Mouse (Mus musculus) myocyte (in vitro differentiated cells): ENCODE data around the gene Nemf. TPM values are rescaled to one million over a fixed set of nuclear protein-coding genes. Genes with fewer than 3 reads are reported as not detected.

Source experiments
- H3K27me3 ChIP-seq: one replicate; pipeline ENCODE4 v1.6.1; 2011; ENCODE audit not compliant: control insufficient read depth, insufficient read depth, insufficient read length
- H3K36me3 ChIP-seq: one replicate; pipeline ENCODE4 v1.6.1; 2011; ENCODE audit not compliant: control insufficient read depth, insufficient read depth
- H3K4me2 ChIP-seq: one replicate; pipeline ENCODE4 v1.6.1; 2011; ENCODE audit warnings: low read depth, control low read depth
- H3K4me3 ChIP-seq: one replicate; pipeline ENCODE4 v1.5.1; 2011; ENCODE audit warnings: mild to moderate bottlenecking, control low read depth, moderate library complexity
- H3K79me2 ChIP-seq: one replicate; pipeline ENCODE4 v1.6.1; 2011; ENCODE audit not compliant: control insufficient read depth, insufficient read depth
- H3ac ChIP-seq: one replicate; pipeline ENCODE4 v1.6.1; 2011; ENCODE audit not compliant: control insufficient read depth, insufficient read length
- CEBPB ChIP-seq: IDR thresholded peaks from 2 replicates; pipeline ENCODE4 v1.6.1; 2011; ENCODE audit warnings: mild to moderate bottlenecking, moderate library complexity; ENCODE audit not compliant: poor library complexity, insufficient read depth, severe bottlenecking
- E2F4 ChIP-seq: IDR thresholded peaks from one replicate; pipeline ENCODE4 v1.6.1; 2011; ENCODE audit warnings: mild to moderate bottlenecking, control low read depth, moderate library complexity; ENCODE audit not compliant: insufficient read depth
- MAX ChIP-seq: IDR thresholded peaks from one replicate; pipeline ENCODE4 v1.6.1; 2011; ENCODE audit warnings: low read depth, mild to moderate bottlenecking, control low read depth
- MYOD1 ChIP-seq, 3 experiments: IDR thresholded peaks; one replicate each; pipeline ENCODE4 v1.6.1; 2011; ENCODE audit warnings: control low read depth in 2 of 3, low read depth in 2 of 3, mild to moderate bottlenecking in 2 of 3, moderate library complexity in 1 of 3; ENCODE audit not compliant: insufficient read length in 2 of 3, control insufficient read depth in 1 of 3
- MYOG ChIP-seq, 3 experiments: IDR thresholded peaks; one replicate each; pipeline ENCODE4 v1.6.1; 2011; ENCODE audit warnings: control low read depth in 2 of 3, low read depth in 2 of 3, mild to moderate bottlenecking in 2 of 3; ENCODE audit not compliant: insufficient read length in 2 of 3, control insufficient read depth in 1 of 3, insufficient read depth in 1 of 3
- POLR2A ChIP-seq: IDR thresholded peaks from one replicate; pipeline ENCODE4 v1.6.1; 2011; ENCODE audit warnings: low read depth, mild to moderate bottlenecking, control low read depth, moderate library complexity; ENCODE audit not compliant: insufficient read length
- POLR2AphosphoS2 ChIP-seq: IDR thresholded peaks from one replicate; pipeline ENCODE4 v1.6.1; 2011; ENCODE audit warnings: low read depth, control low read depth; ENCODE audit not compliant: insufficient read length
- REST ChIP-seq: IDR thresholded peaks from one replicate; pipeline ENCODE4 v1.6.1; 2011; ENCODE audit warnings: mild to moderate bottlenecking, control low read depth, moderate library complexity; ENCODE audit not compliant: insufficient read depth, insufficient read length
- SRF ChIP-seq: IDR thresholded peaks from one replicate; pipeline ENCODE4 v1.6.1; 2011; ENCODE audit warnings: low read depth; ENCODE audit not compliant: control insufficient read depth, insufficient read length
- TCF12 ChIP-seq: IDR thresholded peaks from one replicate; pipeline ENCODE4 v1.6.1; 2011; ENCODE audit warnings: mild to moderate bottlenecking, control low read depth; ENCODE audit not compliant: poor library complexity, insufficient read depth, severe bottlenecking
- TCF3 ChIP-seq: IDR thresholded peaks from one replicate; pipeline ENCODE4 v1.6.1; 2011; ENCODE audit warnings: low read depth, control low read depth; ENCODE audit not compliant: insufficient read length
- USF1 ChIP-seq: IDR thresholded peaks from one replicate; pipeline ENCODE4 v1.6.1; 2011; ENCODE audit warnings: low read depth, mild to moderate bottlenecking, control low read depth, moderate library complexity
- polyA plus RNA-seq: library from polyadenylated mRNA; unstranded; fragments of >200 nt; fragmentation: generic; extraction: Trizol; gene quantifications from one replicate; pipeline ENCODE4 v1.2.1, GENCODE M21; 2012; ENCODE audit warnings: missing spikeins

The Nemf gene
- polyA plus RNA-seq, 1 experiment: 6.8 TPM

- Histone ChIP-seq H3K36me3 (no peaks in the 10 kb centered on the region), H3K27me3 (no peaks in the 10 kb centered on the region), H3K4me3 (no peak overlapping the region), H3ac (no peak overlapping the region), H3K79me2 (no peaks in the 10 kb centered on the region), H3K4me2 (no peak overlapping the region)
- TF ChIP-seq MYOD1 (IDR thresholded peaks at IDR 0.05; ENCODE audit: control insufficient read depth in 1 of 3, insufficient read length in 2 of 3, low read depth in 2 of 3) (no peak), TCF12 (no peak), SRF (no peak), MYOG (IDR thresholded peaks at IDR 0.05; ENCODE audit: control insufficient read depth in 1 of 3, insufficient read depth in 1 of 3, insufficient read length in 2 of 3, low read depth in 2 of 3) (no peak), REST (no peak), CEBPB (no peak), USF1 (no peak), MAX (no peak), POLR2AphosphoS2 (no peak), E2F4 (no peak), POLR2A (no peak), TCF3 (no peak)
Measured at GRCm38 (mm10) chr12:69280915-69281314, 76.0 kb downstream of the Nemf start.

- Histone ChIP-seq H3K27me3 (no peaks in the 10 kb centered on the region), H3K36me3 (no peaks in the 10 kb centered on the region), H3K79me2 (no peaks in the 10 kb centered on the region), H3K4me3 (no peak overlapping the region), H3ac (no peak overlapping the region), H3K4me2 (no peak overlapping the region)
- TF ChIP-seq MAX: no peak
- no peak for TF ChIP-seq USF1
- no peak for TF ChIP-seq REST
- TF ChIP-seq MYOD1 (IDR thresholded peaks at IDR 0.05; ENCODE audit: control insufficient read depth in 1 of 3, insufficient read length in 2 of 3, low read depth in 2 of 3): no peak
- TF ChIP-seq POLR2A: no peak
- TF ChIP-seq CEBPB: no peak
- TF ChIP-seq MYOG (IDR thresholded peaks at IDR 0.05; ENCODE audit: control insufficient read depth in 1 of 3, insufficient read depth in 1 of 3, insufficient read length in 2 of 3, low read depth in 2 of 3): no peak
- TF ChIP-seq POLR2AphosphoS2: no peak
- no peak for TF ChIP-seq TCF3
- no peak for TF ChIP-seq E2F4
- TF ChIP-seq SRF: no peak
- no peak for TF ChIP-seq TCF12
Measured at GRCm38 (mm10) chr12:69279931-69280469, 77.0 kb downstream of the Nemf start.

GRCm38 (mm10) chr12:69268956-69269355, 88.0 kb downstream of the Nemf start:
- no peak overlapping the region for H3K4me2 ChIP-seq
- no peaks in the 10 kb centered on the region for H3K79me2 ChIP-seq
- no peak overlapping the region for H3K4me3 ChIP-seq
- no peaks in the 10 kb centered on the region for H3K27me3 ChIP-seq
- H3K36me3 ChIP-seq: no peaks in the 10 kb centered on the region
- TF ChIP-seq TCF12 (no peak), USF1 (no peak), REST (no peak), MYOG (IDR thresholded peaks at IDR 0.05; ENCODE audit: control insufficient read depth in 1 of 3, insufficient read depth in 1 of 3, insufficient read length in 2 of 3, low read depth in 2 of 3) (no peak), CEBPB (no peak), MAX (no peak), POLR2AphosphoS2 (no peak)
- H3ac ChIP-seq: no peak overlapping the region

DNA sequence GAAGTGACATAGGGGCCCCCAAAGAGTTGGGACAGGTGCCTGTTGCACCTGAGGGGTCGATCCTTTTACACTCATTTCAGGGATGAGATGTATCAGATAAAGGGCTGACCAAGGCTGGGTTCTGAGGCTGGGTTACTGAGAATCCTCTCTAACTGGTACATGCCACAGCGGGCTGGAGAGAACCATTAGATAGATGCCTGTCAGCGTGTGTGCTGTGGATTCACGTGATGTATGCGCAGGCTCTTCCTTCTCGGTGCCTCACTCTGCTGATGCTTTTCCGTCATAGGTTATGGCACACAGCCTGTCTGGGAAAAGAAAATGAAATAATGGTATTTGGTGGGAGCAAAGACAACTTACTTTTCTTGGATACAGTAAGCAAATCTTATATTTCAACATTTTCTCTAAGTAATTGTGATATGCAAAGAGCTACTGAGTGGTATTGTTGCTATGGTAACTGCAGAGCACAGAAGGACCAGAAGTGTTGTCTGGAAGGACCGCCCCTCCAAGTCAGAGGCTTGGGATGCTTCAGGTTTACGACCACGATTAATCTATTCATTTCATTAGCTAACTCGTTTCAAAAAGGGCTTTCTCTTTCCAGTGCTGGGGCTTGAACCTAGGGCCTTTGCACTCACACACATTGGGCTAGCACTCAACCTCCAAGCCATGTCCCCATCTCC, 88.9 kb downstream of the Nemf start:
- H3ac ChIP-seq: no peak overlapping the region
- no peak overlapping the region for H3K4me3 ChIP-seq
- H3K79me2 ChIP-seq: no peaks in the 10 kb centered on the region
- no peaks in the 10 kb centered on the region for H3K27me3 ChIP-seq
- TF ChIP-seq REST (no peak), TCF12 (no peak), MAX (no peak), E2F4 (no peak), POLR2A (no peak), USF1 (no peak), SRF (no peak), CEBPB (no peak), TCF3 (no peak), MYOD1 (IDR thresholded peaks at IDR 0.05; ENCODE audit: control insufficient read depth in 1 of 3, insufficient read length in 2 of 3, low read depth in 2 of 3) (no peak), MYOG (IDR thresholded peaks at IDR 0.05; ENCODE audit: control insufficient read depth in 1 of 3, insufficient read depth in 1 of 3, insufficient read length in 2 of 3, low read depth in 2 of 3) (no peak), POLR2AphosphoS2 (no peak)
- no peak overlapping the region for H3K4me2 ChIP-seq
- no peaks in the 10 kb centered on the region for H3K36me3 ChIP-seq

GRCm38 (mm10) chr12:69265031-69265430, 91.9 kb downstream of the Nemf start:
- H3K79me2 ChIP-seq: no peaks in the 10 kb centered on the region

More at GRCm38 (mm10) chr12:69265031-69265430, 91.9 kb downstream of the Nemf start:
- H3K27me3 ChIP-seq: no peaks in the 10 kb centered on the region
- H3ac ChIP-seq: no peak overlapping the region
- TF ChIP-seq CEBPB (no peak), MYOG (IDR thresholded peaks at IDR 0.05; ENCODE audit: control insufficient read depth in 1 of 3, insufficient read depth in 1 of 3, insufficient read length in 2 of 3, low read depth in 2 of 3) (no peak)
- H3K36me3 ChIP-seq: no peaks in the 10 kb centered on the region
- no peak overlapping the region for H3K4me3 ChIP-seq
- no peak overlapping the region for H3K4me2 ChIP-seq
